Mouse (Mus musculus): ENCODE measurements around the gene Marcks.
"Not testable (repeated sequence)": the region's sequence is repeated elsewhere in the genome, so short reads cannot be mapped to it uniquely, and the experiment has no call there.

The Marcks gene

GRCm38 (mm10) chr10:37135951-37136751, 2.6 kb downstream of the Marcks start:
- peak; percentile 67 for DNase-seq

GRCm38 (mm10) chr10:37133876-37134708, 4.6 kb downstream of the Marcks start:
- DNase-seq: no peak

GRCm38 (mm10) chr10:37132671-37133070, 6.0 kb downstream of the Marcks start:
- DNase-seq: no peak

DNA sequence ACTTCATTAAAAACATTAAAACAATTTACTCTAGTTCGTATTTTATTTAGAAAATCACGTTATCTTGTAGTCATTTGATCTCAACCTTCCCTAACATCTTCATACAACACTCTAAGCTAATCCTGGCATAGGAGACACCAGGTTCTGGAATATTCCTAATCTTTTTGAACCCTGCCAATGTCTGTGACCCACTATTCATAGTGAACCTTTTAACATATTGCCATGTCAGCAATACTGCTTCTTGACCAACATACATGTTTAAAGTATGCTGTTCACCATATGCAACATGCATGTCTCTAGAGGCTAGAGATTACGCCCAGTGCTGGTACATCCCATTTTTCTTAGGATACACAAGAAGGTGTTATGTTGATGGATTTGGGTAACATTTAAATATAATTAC, 9.1 kb downstream of the Marcks start:
- no peak for DNase-seq

GRCm38 (mm10) chr10:37115329-37115728, 23.4 kb downstream of the Marcks start:
- no peak for DNase-seq

- no peak for DNase-seq
Observed at GRCm38 (mm10) chr10:37112812-37113211, 25.9 kb downstream of the Marcks start.

GRCm38 (mm10) chr10:37112362-37112761, 26.4 kb downstream of the Marcks start:
- DNase-seq: no peak

DNA sequence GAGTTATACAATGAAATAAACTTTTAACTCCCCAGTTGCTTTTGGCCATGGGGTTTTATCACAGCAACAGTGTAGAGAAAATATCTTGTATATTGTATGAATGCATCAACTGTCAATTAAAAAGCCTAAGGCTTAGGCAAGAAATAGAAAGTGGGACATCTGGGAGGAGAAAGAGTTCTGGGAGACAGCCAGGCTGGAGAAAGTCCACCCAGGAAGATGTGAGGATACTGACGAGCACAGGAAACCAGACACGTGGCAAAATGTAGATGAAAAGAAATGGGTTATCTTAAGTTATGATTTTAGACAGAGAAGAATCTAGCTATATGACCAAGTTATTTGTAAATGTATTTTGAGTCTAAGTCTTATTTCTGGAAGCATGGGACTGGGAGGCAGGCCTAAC, 27.3 kb downstream of the Marcks start:
- no peak for DNase-seq

GRCm38 (mm10) chr10:37106871-37107627, 31.7 kb downstream of the Marcks start:
- DNase-seq: no peak

DNA sequence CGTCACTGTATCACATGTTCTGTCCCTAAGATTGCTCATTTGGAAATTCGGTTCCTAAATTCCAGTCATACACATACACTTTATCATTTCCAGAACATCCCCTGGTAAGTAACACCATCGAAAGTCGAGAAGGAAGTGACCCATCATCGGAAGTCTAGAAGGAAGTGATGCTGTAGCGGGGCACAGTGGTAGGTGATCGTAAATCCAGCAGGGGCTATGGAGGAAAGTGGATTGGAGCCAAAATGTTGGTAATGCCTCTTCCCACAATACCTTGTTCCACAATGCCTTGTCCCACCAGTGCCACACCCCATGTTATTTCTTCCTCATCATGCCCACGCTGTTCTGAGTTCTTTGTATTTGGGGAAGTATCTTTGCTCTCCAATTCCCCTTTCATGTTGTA, 32.4 kb downstream of the Marcks start:
- DNase-seq: no peak

GRCm38 (mm10) chr10:37102227-37103080, 36.3 kb downstream of the Marcks start:
- DNase-seq: no peak

DNA sequence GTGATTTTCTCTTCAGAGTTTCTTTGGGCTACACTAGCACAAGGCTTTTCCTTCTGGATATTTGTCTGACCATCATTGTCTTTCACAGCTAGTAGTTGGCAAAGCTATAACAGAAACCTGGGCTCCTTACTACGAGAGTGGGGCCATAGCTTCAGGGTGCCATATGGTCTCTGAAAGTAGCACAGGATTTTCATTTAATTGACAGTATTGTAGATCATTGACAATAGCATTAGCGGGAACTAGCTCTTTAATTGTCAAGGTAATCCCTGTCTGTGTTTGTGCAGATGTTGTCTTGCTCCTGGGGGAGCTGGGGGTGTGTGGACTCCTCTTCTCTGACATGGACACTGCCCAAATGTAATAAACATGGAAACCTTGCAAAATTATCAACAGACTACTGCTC, 37.0 kb downstream of the Marcks start:
- no peak for DNase-seq

- no peak for DNase-seq
Observed at GRCm38 (mm10) chr10:37096529-37096928, 42.2 kb downstream of the Marcks start.

DNA sequence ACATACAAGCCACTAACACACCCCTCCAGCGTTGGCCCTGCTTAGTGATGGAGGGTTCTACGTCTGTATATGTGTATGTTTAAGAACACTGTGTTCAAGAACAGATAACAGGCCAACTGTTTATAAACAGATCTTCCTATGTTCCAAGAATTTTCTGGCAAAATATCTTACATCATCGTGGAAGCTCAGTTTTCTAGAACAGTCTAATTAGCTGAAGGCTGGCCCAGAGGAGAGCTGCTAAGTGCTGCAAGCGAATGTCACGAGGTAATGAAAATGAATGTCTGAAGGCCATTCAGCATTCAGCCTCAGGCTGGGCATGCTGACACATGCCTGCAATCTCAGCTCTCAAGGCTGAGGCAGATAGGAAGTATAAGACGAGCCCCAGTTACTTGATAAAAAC, 42.9 kb downstream of the Marcks start:
- DNase-seq: peak; percentile 35

GRCm38 (mm10) chr10:37093306-37093705, 45.4 kb downstream of the Marcks start:
- DNase-seq: no peak

GRCm38 (mm10) chr10:37090411-37090810, 48.3 kb downstream of the Marcks start:
- DNase-seq: no peak

DNA sequence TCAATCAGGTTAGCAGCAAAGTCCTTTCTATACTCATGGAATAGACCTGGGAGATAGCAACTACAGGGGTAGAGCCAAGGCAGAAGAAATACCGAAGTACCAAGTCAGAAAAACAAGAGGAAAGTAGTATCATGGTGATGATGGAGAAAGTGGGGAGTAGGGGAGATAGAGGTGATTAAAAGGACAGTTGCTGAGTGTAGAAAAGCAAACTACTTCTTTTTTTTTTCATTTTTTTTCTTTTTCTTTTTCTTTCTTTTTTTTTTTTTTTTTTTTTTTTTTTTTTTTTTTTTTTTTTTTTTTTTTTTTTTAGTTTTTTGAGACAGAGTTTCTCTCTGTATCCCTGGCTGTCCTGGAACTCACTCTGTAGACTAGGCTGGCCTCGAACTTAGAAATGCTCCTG, 54.6 kb downstream of the Marcks start:
- not testable (repeated sequence) for DNase-seq

All from lung, postnatal 14 days (tissue).